Mouse (Mus musculus): ENCODE measurements at regions not wholly inside any gene's neighbourhood (a gene's known extent, or its start where the extent isn't known, plus 50 kb on each side); places are given as distances from the start of the nearest gene placed in this dataset.

DNA sequence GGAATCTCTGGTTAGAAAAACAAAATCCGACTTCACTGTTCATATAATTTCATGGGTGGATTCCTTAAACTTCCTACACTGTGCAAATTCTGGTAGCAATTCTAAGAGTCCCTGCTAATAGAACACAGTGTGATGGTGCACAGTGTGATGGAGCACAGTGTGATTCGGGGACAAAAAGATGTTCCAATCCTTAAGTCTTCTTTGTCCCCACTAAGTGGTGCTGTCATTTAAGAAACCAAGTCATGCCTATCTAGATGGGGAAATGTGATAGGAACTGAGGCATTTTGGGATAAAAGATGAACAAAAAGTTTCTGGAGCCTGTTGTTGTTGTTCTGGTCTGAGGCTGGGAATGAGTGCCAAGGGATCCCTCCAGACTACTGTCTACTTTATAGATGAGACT, 145.3 kb downstream of the Edem1 start:
- no peak overlapping the region for H3K9ac ChIP-seq (replicated peaks)
- 66% methylated on average over 2 of the region's 2 CpGs for WGBS (ENCODE audit: insufficient replicate concordance)
- DNase-seq (no peak), ATAC-seq (no peak)
- no peaks in the 10 kb centered on the region for H3K4me1 ChIP-seq (ENCODE audit: insufficient read depth)
- H3K27ac ChIP-seq (ENCODE audit: low read depth): no peak overlapping the region
- no peaks in the 10 kb centered on the region for H3K36me3 ChIP-seq (replicated peaks; ENCODE audit: insufficient read depth, low read length)
- no peak overlapping the region for H3K4me3 ChIP-seq (ENCODE audit: low read depth, low read length)
- TF ChIP-seq EP300 (IDR thresholded peaks at IDR 0.05; ENCODE audit: low read depth): no peak
- TF ChIP-seq CTCF (IDR thresholded peaks at IDR 0.05; ENCODE audit: low read depth): no peak
- no peaks in the 10 kb centered on the region for H3K9me3 ChIP-seq (ENCODE audit: low read length)
- no peaks in the 10 kb centered on the region for H3K27me3 ChIP-seq (ENCODE audit: insufficient read depth, low read length)
- H3K4me2 ChIP-seq (ENCODE audit: low read depth, low read length): no peak overlapping the region

DNA sequence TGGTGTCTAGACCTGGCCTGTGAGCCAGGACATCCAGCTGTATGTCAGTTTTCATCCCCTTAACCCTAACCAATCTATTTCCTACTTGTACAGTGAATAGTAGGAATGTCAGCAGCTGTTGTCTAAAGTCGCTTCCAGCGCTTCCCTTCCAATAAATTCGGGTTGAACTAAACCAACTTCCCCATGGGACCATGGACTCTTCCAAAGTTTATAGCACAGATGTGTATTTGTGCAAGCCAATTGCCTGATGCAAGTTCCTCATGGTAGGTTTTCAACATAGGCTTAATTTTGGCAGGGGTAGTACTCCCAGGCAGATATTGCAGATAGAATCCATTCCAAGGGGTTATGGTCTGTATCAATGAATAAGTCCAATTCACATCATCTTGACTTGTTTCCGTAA, 161.1 kb downstream of the Edem1 start:
- Histone ChIP-seq H3K4me1 (ENCODE audit: insufficient read depth) (no peaks in the 10 kb centered on the region), H3K27ac (ENCODE audit: low read depth) (no peak overlapping the region), H3K36me3 (replicated peaks; ENCODE audit: insufficient read depth, low read length) (no peaks in the 10 kb centered on the region), H3K4me3 (ENCODE audit: low read depth, low read length) (no peak overlapping the region), H3K27me3 (ENCODE audit: insufficient read depth, low read length) (no peaks in the 10 kb centered on the region), H3K9ac (replicated peaks) (no peak overlapping the region), H3K9me3 (ENCODE audit: low read length) (no peaks in the 10 kb centered on the region), H3K4me2 (ENCODE audit: low read depth, low read length) (no peak overlapping the region)
- no peak for ATAC-seq
- WGBS (ENCODE audit: insufficient replicate concordance): 77% methylated on average over 4 of the region's 4 CpGs
- TF ChIP-seq CTCF (IDR thresholded peaks at IDR 0.05; ENCODE audit: low read depth): no peak
- no peak for TF ChIP-seq EP300 (IDR thresholded peaks at IDR 0.05; ENCODE audit: low read depth)
- no peak for DNase-seq

DNA sequence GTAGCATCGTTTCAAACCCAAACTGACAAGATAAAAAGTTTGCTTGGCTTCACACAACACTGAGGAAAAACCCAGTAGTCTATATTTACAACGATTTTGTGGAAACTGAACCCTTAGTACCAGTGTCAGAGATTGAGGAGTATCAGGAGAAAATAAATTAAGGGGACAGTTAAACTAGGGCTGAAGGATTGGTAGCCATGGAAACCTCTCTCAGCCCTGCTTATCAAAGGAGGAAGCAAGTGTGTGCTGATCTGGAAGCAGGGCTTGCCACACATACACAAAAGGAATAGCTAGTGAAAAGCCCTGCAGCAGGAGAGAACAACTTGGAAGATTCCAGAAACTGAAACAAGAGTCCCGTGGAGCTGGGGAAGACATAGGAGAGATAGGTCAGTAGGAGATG, 165.3 kb downstream of the Edem1 start:
- DNase-seq (no peak), ATAC-seq (no peak)
- no peak overlapping the region for H3K4me3 ChIP-seq (ENCODE audit: low read depth, low read length)
- no peaks in the 10 kb centered on the region for H3K9me3 ChIP-seq (ENCODE audit: low read length)
- no peaks in the 10 kb centered on the region for H3K4me1 ChIP-seq (ENCODE audit: insufficient read depth)
- H3K36me3 ChIP-seq (replicated peaks; ENCODE audit: insufficient read depth, low read length): no peaks in the 10 kb centered on the region
- H3K27ac ChIP-seq (ENCODE audit: low read depth): no peak overlapping the region
- no peak overlapping the region for H3K9ac ChIP-seq (replicated peaks)
- H3K4me2 ChIP-seq (ENCODE audit: low read depth, low read length): no peak overlapping the region
- no peaks in the 10 kb centered on the region for H3K27me3 ChIP-seq (ENCODE audit: insufficient read depth, low read length)
- TF ChIP-seq EP300 (IDR thresholded peaks at IDR 0.05; ENCODE audit: low read depth): no peak
- no peak for TF ChIP-seq CTCF (IDR thresholded peaks at IDR 0.05; ENCODE audit: low read depth)
- 44% methylated on average over 3 of the region's 3 CpGs for WGBS (ENCODE audit: insufficient replicate concordance)

DNA sequence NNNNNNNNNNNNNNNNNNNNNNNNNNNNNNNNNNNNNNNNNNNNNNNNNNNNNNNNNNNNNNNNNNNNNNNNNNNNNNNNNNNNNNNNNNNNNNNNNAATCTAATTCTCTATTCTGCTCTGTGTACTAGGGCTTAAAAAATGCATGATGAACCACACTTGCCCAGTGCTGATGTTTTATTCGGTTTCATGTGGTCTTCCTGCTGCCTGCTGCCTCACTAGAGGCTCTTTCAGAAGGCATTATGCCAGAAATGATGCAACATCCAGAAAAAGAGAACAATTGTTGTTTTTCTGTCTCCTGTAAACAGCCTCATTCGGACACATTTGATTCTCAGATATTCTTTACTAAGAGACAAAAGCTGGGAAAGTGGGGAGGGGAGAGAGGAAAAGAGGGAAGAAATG, 176.0 kb downstream of the Edem1 start:
- no peaks in the 10 kb centered on the region for H3K27me3 ChIP-seq (ENCODE audit: insufficient read depth, low read length)
- no peak overlapping the region for H3K27ac ChIP-seq (ENCODE audit: low read depth)
- no peaks in the 10 kb centered on the region for H3K9me3 ChIP-seq (ENCODE audit: low read length)
- no peak overlapping the region for H3K4me2 ChIP-seq (ENCODE audit: low read depth, low read length)
- no peak for DNase-seq
- WGBS (ENCODE audit: insufficient replicate concordance): 51% methylated on average over 2 of the region's 2 CpGs
- H3K4me3 ChIP-seq (ENCODE audit: low read depth, low read length): no peak overlapping the region
- no peaks in the 10 kb centered on the region for H3K4me1 ChIP-seq (ENCODE audit: insufficient read depth)
- H3K9ac ChIP-seq (replicated peaks): no peak overlapping the region
- no peak for ATAC-seq
- TF ChIP-seq EP300 (IDR thresholded peaks at IDR 0.05; ENCODE audit: low read depth) (no peak), CTCF (IDR thresholded peaks at IDR 0.05; ENCODE audit: low read depth) (no peak)
- no peaks in the 10 kb centered on the region for H3K36me3 ChIP-seq (replicated peaks; ENCODE audit: insufficient read depth, low read length)

DNA sequence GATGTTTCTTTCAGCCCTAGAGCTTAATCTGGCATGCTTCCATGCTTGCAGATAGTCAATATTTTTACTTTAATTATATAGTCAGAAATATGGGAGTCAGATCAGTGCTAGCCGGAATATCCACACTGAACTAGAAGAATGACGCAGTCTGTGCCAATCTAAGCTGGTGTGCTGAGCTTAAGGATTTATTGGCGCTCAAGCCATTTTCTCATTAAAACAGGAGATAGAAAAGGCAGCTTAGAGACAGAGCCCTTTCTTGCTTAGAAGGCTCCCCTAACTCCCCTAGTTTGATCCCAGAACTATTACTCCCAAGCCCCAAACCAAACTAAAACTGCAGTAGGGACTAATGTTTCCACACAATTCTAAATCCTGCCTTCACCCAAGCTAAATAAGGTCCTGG, 180.9 kb downstream of the Edem1 start:
- no peak overlapping the region for H3K9ac ChIP-seq (replicated peaks)
- no peaks in the 10 kb centered on the region for H3K36me3 ChIP-seq (replicated peaks; ENCODE audit: insufficient read depth, low read length)
- H3K9me3 ChIP-seq (ENCODE audit: low read length): no peaks in the 10 kb centered on the region
- no peak overlapping the region for H3K4me2 ChIP-seq (ENCODE audit: low read depth, low read length)
- H3K27ac ChIP-seq (ENCODE audit: low read depth): no peak overlapping the region
- 82% methylated on average over 3 of the region's 3 CpGs for WGBS (ENCODE audit: insufficient replicate concordance)
- no peak overlapping the region for H3K4me3 ChIP-seq (ENCODE audit: low read depth, low read length)
- TF ChIP-seq EP300 (IDR thresholded peaks at IDR 0.05; ENCODE audit: low read depth) (no peak), CTCF (IDR thresholded peaks at IDR 0.05; ENCODE audit: low read depth) (no peak)
- H3K4me1 ChIP-seq (ENCODE audit: insufficient read depth): no peaks in the 10 kb centered on the region
- DNase-seq (no peak), ATAC-seq (no peak)
- no peaks in the 10 kb centered on the region for H3K27me3 ChIP-seq (ENCODE audit: insufficient read depth, low read length)

DNA sequence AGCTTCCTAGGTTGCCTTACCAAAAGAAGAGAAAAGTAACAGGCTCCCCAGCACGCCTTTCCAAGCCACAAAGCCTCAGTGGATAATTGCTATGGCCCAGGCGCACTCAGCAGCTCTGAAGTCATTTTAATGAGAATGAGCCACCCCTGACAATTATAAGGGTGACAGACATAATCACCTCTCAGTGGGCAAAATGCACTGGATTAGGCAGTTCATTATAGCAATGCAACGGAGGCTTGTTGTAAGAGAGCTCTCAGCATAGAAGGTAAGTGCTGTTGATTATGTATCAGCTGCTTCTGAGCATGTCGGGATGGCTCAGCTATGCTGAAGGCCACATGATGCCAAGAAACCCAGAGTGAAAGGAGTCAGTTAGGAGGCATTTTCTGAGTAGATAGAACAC, 181.4 kb downstream of the Edem1 start:
- Histone ChIP-seq H3K4me2 (ENCODE audit: low read depth, low read length) (no peak overlapping the region), H3K4me3 (ENCODE audit: low read depth, low read length) (no peak overlapping the region), H3K36me3 (replicated peaks; ENCODE audit: insufficient read depth, low read length) (no peaks in the 10 kb centered on the region), H3K27ac (ENCODE audit: low read depth) (no peak overlapping the region), H3K9ac (replicated peaks) (no peak overlapping the region), H3K9me3 (ENCODE audit: low read length) (no peaks in the 10 kb centered on the region), H3K4me1 (ENCODE audit: insufficient read depth) (no peaks in the 10 kb centered on the region), H3K27me3 (ENCODE audit: insufficient read depth, low read length) (no peaks in the 10 kb centered on the region)
- TF ChIP-seq CTCF (IDR thresholded peaks at IDR 0.05; ENCODE audit: low read depth) (no peak), EP300 (IDR thresholded peaks at IDR 0.05; ENCODE audit: low read depth) (no peak)
- WGBS (ENCODE audit: insufficient replicate concordance): 64% methylated on average over 4 of the region's 4 CpGs
- no peak for DNase-seq
- no peak for ATAC-seq

DNA sequence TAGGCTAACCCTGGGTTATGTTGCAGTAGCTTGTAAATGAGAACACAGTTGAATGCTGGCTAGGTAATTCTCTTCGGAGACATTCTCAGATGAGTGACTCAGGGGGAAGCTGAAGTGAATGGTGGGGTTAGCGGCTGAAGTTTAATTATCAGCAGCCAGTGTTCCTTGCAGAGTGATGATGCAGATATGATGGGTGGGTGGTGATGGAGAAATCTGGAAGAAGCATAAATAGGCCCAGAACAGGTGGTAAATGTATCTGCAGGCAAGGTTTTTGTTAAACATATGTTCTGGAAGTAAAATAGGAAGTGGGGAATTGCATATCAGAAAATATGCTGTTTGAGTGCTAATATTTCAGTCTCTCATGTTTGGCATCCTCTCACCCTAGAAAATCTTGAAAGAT, 191.3 kb downstream of the Edem1 start:
- H3K9me3 ChIP-seq (ENCODE audit: low read length): no peaks in the 10 kb centered on the region

More for the DNA sequence above, 191.3 kb downstream of the Edem1 start:
- no peaks in the 10 kb centered on the region for H3K27me3 ChIP-seq (ENCODE audit: insufficient read depth, low read length)
- no peak for ATAC-seq
- H3K4me2 ChIP-seq (ENCODE audit: low read depth, low read length): no peak overlapping the region
- no peaks in the 10 kb centered on the region for H3K4me1 ChIP-seq (ENCODE audit: insufficient read depth)
- WGBS (ENCODE audit: insufficient replicate concordance): 85% methylated on average over 2 of the region's 2 CpGs
- H3K4me3 ChIP-seq (ENCODE audit: low read depth, low read length): no peak overlapping the region
- H3K9ac ChIP-seq (replicated peaks): no peak overlapping the region
- DNase-seq: no peak
- TF ChIP-seq EP300 (IDR thresholded peaks at IDR 0.05; ENCODE audit: low read depth) (no peak), CTCF (IDR thresholded peaks at IDR 0.05; ENCODE audit: low read depth) (no peak)
- no peaks in the 10 kb centered on the region for H3K36me3 ChIP-seq (replicated peaks; ENCODE audit: insufficient read depth, low read length)
- H3K27ac ChIP-seq (ENCODE audit: low read depth): no peak overlapping the region

All from liver, postnatal 0 days (tissue).